Mouse (Mus musculus) brain, embryonic 14.5 days (tissue): Measurements from ENCODE around the gene Rbpms2.

Experiments
- CTCF ChIP-seq: fragments of 200-500 bp; IDR thresholded peaks from 2 replicates; pipeline ENCODE4 v1.5.1; 2012; ENCODE audit warnings: inconsistent platforms, mild to moderate bottlenecking, moderate library complexity, borderline replicate concordance; ENCODE audit not compliant: insufficient read depth, insufficient read length; ENCODE audit errors: extremely low read depth
- POLR2A ChIP-seq: fragments of 200-500 bp; IDR thresholded peaks from 2 replicates; pipeline ENCODE4 v1.6.1; 2012; ENCODE audit warnings: mild to moderate bottlenecking, inconsistent platforms, borderline replicate concordance; ENCODE audit not compliant: poor library complexity, insufficient read depth, insufficient read length, severe bottlenecking; ENCODE audit errors: extremely low read depth

DNA sequence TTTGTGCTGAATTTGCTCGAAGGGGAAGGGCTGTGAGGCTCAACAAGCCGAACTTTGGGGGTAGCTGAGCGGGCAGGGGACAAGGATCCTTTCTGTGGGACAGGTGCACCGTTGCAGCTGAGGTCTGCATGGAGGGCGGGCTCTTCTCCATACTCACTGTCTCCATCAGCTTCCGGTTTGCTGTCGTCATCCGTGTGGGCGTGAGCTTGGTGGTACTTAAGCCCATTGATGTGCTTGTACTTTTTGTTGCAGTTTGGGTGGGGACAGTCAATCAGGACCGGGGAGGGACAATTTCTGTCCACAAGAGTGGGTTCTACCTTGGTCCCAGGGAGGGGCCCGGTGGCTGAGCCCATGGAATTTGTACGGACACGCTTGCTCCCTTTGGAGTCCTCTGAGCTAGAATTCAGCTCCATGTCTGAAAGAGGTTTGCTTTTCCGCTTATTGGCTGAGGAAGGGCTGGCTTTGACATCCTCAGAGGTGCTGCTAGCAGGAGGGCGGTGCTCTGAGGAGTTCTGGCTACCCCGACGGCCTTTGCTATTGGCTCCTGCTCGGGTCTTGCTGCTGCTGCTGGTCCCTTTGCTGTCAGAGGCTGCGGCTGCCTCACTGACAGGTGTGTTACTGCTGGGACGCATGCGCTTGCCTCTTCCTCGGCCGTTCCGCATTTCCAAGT is 74.6 kb downstream of the Rbpms2 start:
- TF ChIP-seq CTCF, result no peak
- TF ChIP-seq POLR2A, result no peak
